Mouse (Mus musculus): ENCODE data around the gene Vta1. TPM values are rescaled to one million over a fixed set of nuclear protein-coding genes. Genes with fewer than 3 reads are reported as not detected.
A peak's percentile ranks its signal among the peaks of the same experiment; 100 is the strongest.

Vta1 gene
- polyA plus RNA-seq (2016; fragmentation: Nextera tagmentation; extraction: Ambion mirVana) = 193 and 214 TPM in 2 replicates

DNA sequence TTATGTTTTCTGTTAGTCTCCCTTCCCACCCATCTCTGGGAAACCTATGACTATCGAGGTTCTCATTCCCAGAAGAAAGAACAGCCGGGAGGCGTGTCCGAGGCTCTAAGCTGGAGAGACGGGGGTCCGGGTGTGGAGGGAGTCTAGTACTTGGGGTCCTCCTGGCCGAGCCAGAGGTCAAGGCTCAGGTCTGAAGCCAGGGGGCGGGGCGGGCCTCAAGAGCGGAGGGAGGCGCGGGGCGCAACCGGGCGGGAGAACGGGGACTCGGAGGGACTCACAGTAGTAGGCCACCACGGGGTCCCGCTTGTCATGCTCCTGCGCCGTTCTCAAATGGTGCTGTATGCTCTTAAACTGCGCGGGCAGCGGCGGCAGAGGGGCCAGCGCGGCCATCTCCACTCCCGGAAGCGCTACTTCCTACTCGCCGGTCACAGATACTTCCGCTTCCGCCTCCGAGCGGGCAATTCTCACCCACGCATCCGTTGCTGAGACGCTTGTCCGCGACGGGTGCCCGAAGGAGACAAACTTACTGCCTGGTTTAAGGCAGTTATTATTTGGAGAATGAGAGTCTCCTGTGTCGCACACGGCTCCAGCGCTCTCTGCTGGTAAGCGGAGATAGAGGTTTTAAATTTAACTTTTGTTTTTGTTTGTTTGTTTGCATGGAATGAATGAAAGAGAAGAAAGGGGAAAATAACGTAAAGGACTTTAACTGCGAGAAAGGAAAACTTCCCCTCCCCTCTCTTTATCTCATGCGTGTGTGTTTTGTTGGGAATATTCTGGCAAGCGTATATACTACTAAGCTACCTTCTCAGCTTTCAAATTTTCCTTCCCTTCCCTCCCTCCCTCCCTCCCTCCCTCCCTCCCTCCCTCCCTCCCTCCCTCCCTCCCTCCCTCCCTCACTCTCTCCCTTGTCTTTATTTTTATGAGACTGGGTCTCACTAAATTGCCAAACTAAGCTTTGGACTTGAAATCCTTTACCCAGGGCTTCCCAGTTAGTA is at the start of gene Vta1, which contains the start of gene Nmbr:
Gene Vta1 (minus strand): TSS at position 489 of the 995 bp plus-strand sequence.
Gene Nmbr (plus strand): TSS at position 520 of the 995 bp plus-strand sequence.
- under 1% methylated on average over 49 of the region's 50 CpGs for WGBS
- H3K36me3 ChIP-seq = no peaks in the 10 kb centered on the region

GRCm38 (mm10) chr10:14734285-14734684 is 28.9 kb upstream of the Vta1 start:
- H3K27ac ChIP-seq (replicated peaks) = no peak overlapping the region
- H3K9ac ChIP-seq (replicated peaks) = no peak overlapping the region
- 7% methylated on average over 2 of the region's 2 CpGs for WGBS
- no peaks in the 10 kb centered on the region for H3K9me3 ChIP-seq
- H3K4me3 ChIP-seq = no peak overlapping the region
- no peaks in the 10 kb centered on the region for H3K27me3 ChIP-seq
- no peaks in the 10 kb centered on the region for H3K36me3 ChIP-seq
- no peak for ATAC-seq (ENCODE audit: low FRiP score, low read depth)
- no peaks in the 10 kb centered on the region for H3K4me1 ChIP-seq
- no peak overlapping the region for H3K4me2 ChIP-seq (replicated peaks)

More for the DNA sequence above, at the start of gene Vta1, which contains the start of gene Nmbr:
- H3K9me3 ChIP-seq = no peaks in the 10 kb centered on the region
- peak; percentile 92 for ATAC-seq (ENCODE audit: low FRiP score, low read depth)
- peak within 1 kb of the TSS; percentile 79 for H3K9ac ChIP-seq (replicated peaks)
- peak within 1 kb of the TSS; percentile 91 for H3K27ac ChIP-seq (replicated peaks)
- peak within 1 kb of the TSS; percentile 90 for H3K4me3 ChIP-seq
- H3K4me2 ChIP-seq (replicated peaks) = peak within 1 kb of the TSS; percentile 57
- no peaks in the 10 kb centered on the region for H3K27me3 ChIP-seq
- peaks cover 19% of the 10 kb centered on the region for H3K4me1 ChIP-seq

GRCm38 (mm10) chr10:14725671-14726070 is 20.3 kb upstream of the Vta1 start:
- Histone ChIP-seq H3K27me3 (no peaks in the 10 kb centered on the region), H3K4me2 (replicated peaks) (no peak overlapping the region), H3K36me3 (no peaks in the 10 kb centered on the region), H3K9ac (replicated peaks) (no peak overlapping the region), H3K9me3 (no peaks in the 10 kb centered on the region), H3K4me1 (no peaks in the 10 kb centered on the region), H3K4me3 (no peak overlapping the region), H3K27ac (replicated peaks) (no peak overlapping the region)
- no peak for ATAC-seq (ENCODE audit: low FRiP score, low read depth)
- 59% methylated on average over 9 of the region's 9 CpGs for WGBS

DNA sequence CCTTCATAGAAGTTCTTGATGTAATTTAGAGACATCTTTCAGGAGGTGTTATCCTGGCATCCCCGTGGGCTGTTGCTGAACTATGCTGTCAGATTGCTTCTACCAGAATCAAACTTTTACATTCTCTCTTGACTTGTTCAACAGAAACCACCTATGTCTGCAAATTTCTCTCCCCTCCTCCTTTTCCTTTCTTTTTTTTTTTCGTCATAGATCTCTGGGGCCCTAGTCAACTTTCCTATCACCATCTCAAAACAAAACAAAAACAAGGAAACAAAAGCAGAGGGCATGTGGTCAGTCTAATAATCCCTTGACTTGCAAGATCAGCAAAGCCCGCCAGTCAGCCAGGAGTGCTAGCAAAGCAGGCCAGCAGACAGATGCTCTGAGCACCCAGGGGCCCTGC is 12.8 kb upstream of the Vta1 start, which contains the start of gene Gje1:
Gene Gje1 (minus strand): TSS at position 101 of the 400 bp plus-strand sequence.
- 44% methylated on average over 3 of the region's 3 CpGs for WGBS
- no peaks in the 10 kb centered on the region for H3K4me1 ChIP-seq
- no peaks in the 10 kb centered on the region for H3K9me3 ChIP-seq
- no peak within 1 kb of the TSS for H3K27ac ChIP-seq (replicated peaks)
- H3K4me3 ChIP-seq = no peak within 1 kb of the TSS
- H3K4me2 ChIP-seq (replicated peaks) = no peak within 1 kb of the TSS
- H3K9ac ChIP-seq (replicated peaks) = no peak within 1 kb of the TSS
- no peaks in the 10 kb centered on the region for H3K27me3 ChIP-seq
- H3K36me3 ChIP-seq = no peaks in the 10 kb centered on the region
- no peak for ATAC-seq (ENCODE audit: low FRiP score, low read depth)

DNA sequence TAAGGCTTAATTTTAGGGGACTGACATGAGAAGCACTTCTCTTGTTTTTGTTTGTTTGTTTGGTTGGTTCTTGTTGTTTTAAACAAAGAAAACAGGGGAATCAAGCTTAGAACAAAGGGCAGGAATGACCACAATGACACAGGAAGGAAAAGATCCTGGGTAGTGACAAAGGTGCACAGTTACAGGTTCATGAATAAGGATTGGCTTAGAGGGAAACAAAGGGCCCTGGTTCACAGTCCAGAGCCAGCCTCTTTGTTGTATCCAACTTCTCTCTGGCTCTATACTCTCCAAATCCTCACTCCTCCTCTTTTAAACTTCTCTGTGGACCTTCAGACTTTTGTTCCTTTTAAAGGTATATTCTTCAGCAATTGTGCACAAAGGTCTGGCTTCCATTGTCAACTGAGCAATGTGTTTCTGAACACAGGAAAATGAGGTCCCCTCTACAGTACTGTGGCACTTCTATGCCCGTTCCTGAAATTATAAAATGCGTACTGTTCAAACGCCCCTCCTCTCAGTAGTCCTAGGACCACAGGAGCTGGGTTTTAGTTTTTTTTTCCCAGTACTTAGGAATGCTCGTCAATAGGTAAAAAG is 1.4 kb downstream of the Vta1 start:
- Histone ChIP-seq H3K27me3 (no peaks in the 10 kb centered on the region), H3K9ac (replicated peaks) (peak overlapping the region; percentile 79; the same call in 1 of the 2 replicates), H3K4me3 (peak overlapping the region; percentile 90), H3K4me1 (peaks cover 19% of the 10 kb centered on the region), H3K4me2 (replicated peaks) (peak overlapping the region; percentile 57), H3K27ac (replicated peaks) (peak overlapping the region; percentile 91), H3K9me3 (no peaks in the 10 kb centered on the region), H3K36me3 (no peaks in the 10 kb centered on the region)
- peak; percentile 44 for ATAC-seq (ENCODE audit: low FRiP score, low read depth)
- 22% methylated on average over 4 of the region's 4 CpGs for WGBS

DNA sequence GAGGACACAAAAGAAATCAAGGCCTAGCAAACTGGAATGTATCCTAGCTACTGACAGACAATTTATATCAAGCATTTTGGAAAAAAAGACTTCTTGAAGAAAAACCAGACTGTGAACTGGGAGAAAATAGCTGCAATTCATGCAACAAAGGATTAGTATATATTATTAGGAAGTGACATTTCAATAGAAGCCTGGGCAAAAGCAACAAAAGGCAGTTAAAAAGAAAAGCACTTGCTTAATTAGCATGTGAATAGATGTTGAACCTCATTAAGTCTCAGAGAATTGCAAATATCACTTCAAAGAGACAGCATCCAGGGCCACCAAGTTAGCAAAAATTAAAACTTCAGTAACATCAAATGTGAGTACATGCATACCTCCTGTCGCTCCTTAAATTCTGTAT is 2.1 kb downstream of the Vta1 start:
- no peaks in the 10 kb centered on the region for H3K9me3 ChIP-seq
- H3K27me3 ChIP-seq = no peaks in the 10 kb centered on the region
- H3K27ac ChIP-seq (replicated peaks) = peak overlapping the region; percentile 91
- peak overlapping the region; percentile 90 for H3K4me3 ChIP-seq
- H3K4me1 ChIP-seq = peaks cover 19% of the 10 kb centered on the region
- peak overlapping the region; percentile 57 for H3K4me2 ChIP-seq (replicated peaks)
- no peaks in the 10 kb centered on the region for H3K36me3 ChIP-seq
- 0 out of 2 replicates have a peak overlapping the region, but pooled peaks have one; percentile 79 for H3K9ac ChIP-seq (replicated peaks)
- 16% methylated on average over 1 of the region's 1 CpGs for WGBS
- 0 out of 2 replicates have a peak, but pooled peaks have one; percentile 7 for ATAC-seq (ENCODE audit: low FRiP score, low read depth)

DNA sequence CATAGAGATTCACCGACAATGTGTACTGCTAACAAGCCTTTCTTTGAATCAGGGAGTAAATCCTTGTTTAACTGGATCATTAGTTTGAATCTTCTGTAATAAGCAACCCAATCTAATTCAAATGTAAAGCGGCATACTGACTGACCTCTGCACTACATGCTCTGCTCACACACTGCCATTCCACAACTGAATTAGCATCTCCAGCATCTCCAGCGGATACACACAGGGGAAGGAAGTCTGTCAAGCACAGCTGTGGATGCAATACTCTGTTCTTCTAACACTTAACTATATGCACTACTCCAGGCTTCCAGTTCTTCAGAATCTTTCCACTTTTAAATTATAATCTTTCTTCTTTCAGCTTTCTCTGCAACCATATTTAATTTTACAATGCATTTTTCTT is 15.0 kb downstream of the Vta1 start:
- Histone ChIP-seq H3K4me1 (peaks cover 3% of the 10 kb centered on the region; the same call in 1 of the 2 replicates), H3K36me3 (peaks cover 16% of the 10 kb centered on the region), H3K27ac (replicated peaks) (no peak overlapping the region), H3K9ac (replicated peaks) (no peak overlapping the region), H3K27me3 (no peaks in the 10 kb centered on the region), H3K9me3 (no peaks in the 10 kb centered on the region), H3K4me2 (replicated peaks) (no peak overlapping the region), H3K4me3 (no peak overlapping the region)
- WGBS = 57% methylated on average over 3 of the region's 3 CpGs
- ATAC-seq (ENCODE audit: low FRiP score, low read depth) = 0 out of 2 replicates have a peak, but pooled peaks have one; percentile 52

DNA sequence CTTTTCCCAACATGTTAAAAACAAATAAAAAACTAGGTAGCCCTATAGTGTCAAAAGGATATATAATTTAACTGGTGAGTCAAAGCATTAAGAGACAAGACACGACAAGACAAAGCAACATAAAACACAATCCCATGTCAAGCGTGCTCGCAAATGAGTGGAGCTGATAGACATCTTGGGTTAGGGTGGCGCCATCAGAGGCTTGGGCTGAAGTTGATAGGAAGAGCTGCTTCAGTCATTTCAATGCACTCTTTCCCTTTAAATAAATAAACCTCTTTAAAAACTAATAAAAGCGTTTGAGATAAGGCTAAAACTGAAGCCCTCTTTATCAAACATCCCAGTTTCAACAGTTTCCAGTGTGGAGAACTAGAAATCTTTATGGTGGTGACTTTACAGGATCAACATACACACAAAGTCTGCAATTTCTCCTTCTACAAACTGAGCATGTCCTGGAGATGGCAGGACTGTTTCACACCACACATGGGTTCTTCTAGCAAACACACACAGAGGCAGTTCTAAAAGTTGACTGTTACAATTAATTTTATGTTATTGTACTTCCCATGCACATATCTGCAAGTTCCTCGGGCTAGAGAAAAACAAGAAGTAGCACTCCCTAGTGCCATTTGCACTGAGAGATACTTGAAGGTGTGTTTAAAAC is 16.4 kb downstream of the Vta1 start:
- peaks cover 3% of the 10 kb centered on the region; the same call in 1 of the 2 replicates for H3K4me1 ChIP-seq
- no peaks in the 10 kb centered on the region for H3K27me3 ChIP-seq
- H3K4me2 ChIP-seq (replicated peaks) = no peak overlapping the region
- H3K27ac ChIP-seq (replicated peaks) = no peak overlapping the region
- H3K36me3 ChIP-seq = peaks cover 17% of the 10 kb centered on the region
- H3K9ac ChIP-seq (replicated peaks) = no peak overlapping the region
- H3K4me3 ChIP-seq = no peak overlapping the region
- no peaks in the 10 kb centered on the region for H3K9me3 ChIP-seq
- no peak for ATAC-seq (ENCODE audit: low FRiP score, low read depth)
- 95% methylated on average over 6 of the region's 6 CpGs for WGBS

DNA sequence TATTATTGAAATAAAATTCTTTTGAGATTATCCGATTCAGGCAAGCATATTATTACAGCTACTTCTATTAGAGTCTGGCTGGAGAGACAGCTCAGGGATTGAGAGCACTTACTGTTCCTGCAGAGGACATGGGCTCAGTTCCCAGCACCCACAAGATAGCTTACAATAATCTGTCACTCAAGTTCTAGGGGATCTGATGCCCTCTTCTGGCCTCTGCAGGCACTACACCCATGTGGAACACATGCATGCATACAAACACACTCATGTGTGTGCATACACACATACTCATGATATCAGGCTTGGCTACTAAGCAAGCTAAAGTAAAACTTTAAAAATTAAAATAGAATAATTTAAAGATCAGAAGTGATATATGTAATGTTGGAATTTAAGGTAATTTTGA is 19.7 kb downstream of the Vta1 start:
- Histone ChIP-seq H3K27ac (replicated peaks) (no peak overlapping the region), H3K4me2 (replicated peaks) (no peak overlapping the region)
- WGBS = 97% methylated on average over 1 of the region's 1 CpGs

GRCm38 (mm10) chr10:14666147-14666546 is 39.2 kb downstream of the Vta1 start:
- H3K4me1 ChIP-seq = no peaks in the 10 kb centered on the region
- H3K4me3 ChIP-seq = no peak overlapping the region
- ATAC-seq (ENCODE audit: low FRiP score, low read depth) = no peak
- H3K27ac ChIP-seq (replicated peaks) = no peak overlapping the region
- no peaks in the 10 kb centered on the region for H3K27me3 ChIP-seq
- 96% methylated on average over 2 of the region's 2 CpGs for WGBS
- no peak overlapping the region for H3K9ac ChIP-seq (replicated peaks)
- H3K9me3 ChIP-seq = no peaks in the 10 kb centered on the region
- peaks cover 37% of the 10 kb centered on the region for H3K36me3 ChIP-seq
- no peak overlapping the region for H3K4me2 ChIP-seq (replicated peaks)

More for the DNA sequence above, 19.7 kb downstream of the Vta1 start:
- H3K27me3 ChIP-seq = no peaks in the 10 kb centered on the region
- no peak for ATAC-seq (ENCODE audit: low FRiP score, low read depth)
- H3K9ac ChIP-seq (replicated peaks) = no peak overlapping the region
- H3K4me3 ChIP-seq = no peak overlapping the region
- H3K36me3 ChIP-seq = peaks cover 17% of the 10 kb centered on the region
- H3K9me3 ChIP-seq = no peaks in the 10 kb centered on the region
- H3K4me1 ChIP-seq = peaks cover 3% of the 10 kb centered on the region; the same call in 1 of the 2 replicates

DNA sequence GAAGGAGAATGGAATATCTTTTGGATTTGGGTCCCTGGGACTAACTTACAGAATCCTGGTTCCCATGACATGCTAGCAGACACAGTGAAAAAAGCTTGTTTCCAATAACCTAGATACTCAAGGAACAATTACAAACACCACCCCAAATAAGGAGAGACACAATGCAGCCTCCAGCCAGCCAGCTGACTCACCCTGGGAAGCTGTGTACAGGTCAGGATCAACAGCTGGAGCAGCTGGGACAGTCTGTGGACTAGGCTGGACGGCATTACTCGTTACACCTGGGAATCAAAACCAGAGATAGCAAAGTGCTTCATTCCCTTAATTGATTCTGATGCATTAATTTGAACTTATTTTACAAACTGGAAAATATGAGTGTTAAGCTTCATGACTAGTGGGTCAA is 44.5 kb downstream of the Vta1 start:
- no peak overlapping the region for H3K4me2 ChIP-seq (replicated peaks)
- 73% methylated on average over 2 of the region's 2 CpGs for WGBS
- no peak overlapping the region for H3K4me3 ChIP-seq
- no peaks in the 10 kb centered on the region for H3K27me3 ChIP-seq
- ATAC-seq (ENCODE audit: low FRiP score, low read depth) = no peak
- H3K9ac ChIP-seq (replicated peaks) = no peak overlapping the region
- H3K36me3 ChIP-seq = peaks cover 25% of the 10 kb centered on the region
- H3K4me1 ChIP-seq = no peaks in the 10 kb centered on the region
- H3K9me3 ChIP-seq = no peaks in the 10 kb centered on the region
- no peak overlapping the region for H3K27ac ChIP-seq (replicated peaks)

All from midbrain, embryonic 12.5 days (tissue).